Mouse (Mus musculus): ENCODE measurements at regions not wholly inside any gene's neighbourhood (a gene's known extent, or its start where the extent isn't known, plus 50 kb on each side); places are given as distances from the start of the nearest gene placed in this dataset.
A peak's percentile ranks its signal among the peaks of the same experiment; 100 is the strongest.
"Not testable (repeated sequence)": the region's sequence is repeated elsewhere in the genome, so short reads cannot be mapped to it uniquely, and the experiment has no call there.

- Histone ChIP-seq H3K36me3 (ENCODE audit: insufficient read depth, low read length) (no peaks in the 10 kb centered on the region), H3K27me3 (ENCODE audit: insufficient read depth, low read length) (no peaks in the 10 kb centered on the region), H3K9ac (ENCODE audit: low read depth, low read length) (no peak overlapping the region), H3K4me2 (ENCODE audit: low read length) (no peak overlapping the region), H3K27ac (no peak overlapping the region), H3K4me3 (replicated peaks; ENCODE audit: low read depth, low read length) (no peak overlapping the region), H3K4me1 (replicated peaks; ENCODE audit: insufficient read depth, low read length) (no peaks in the 10 kb centered on the region), H3K9me3 (replicated peaks; ENCODE audit: low read length) (no peaks in the 10 kb centered on the region)
- DNase-seq (ENCODE audit: low spot score) (no peak), ATAC-seq (replicated peaks; ENCODE audit: low FRiP score, low read depth) (no peak)
- WGBS, result 81% methylated on average over 2 of the region's 2 CpGs
- TF ChIP-seq CTCF (IDR thresholded peaks at IDR 0.05; ENCODE audit: low read depth), result no peak
Observed at GRCm38 (mm10) chr13:52249492-52249891, 281.6 kb downstream of the Diras2 start.

- Histone ChIP-seq H3K36me3 (ENCODE audit: insufficient read depth, low read length) (no peaks in the 10 kb centered on the region), H3K9me3 (replicated peaks; ENCODE audit: low read length) (no peaks in the 10 kb centered on the region), H3K4me2 (ENCODE audit: low read length) (no peak overlapping the region), H3K4me3 (replicated peaks; ENCODE audit: low read depth, low read length) (no peak overlapping the region), H3K4me1 (replicated peaks; ENCODE audit: insufficient read depth, low read length) (no peaks in the 10 kb centered on the region), H3K27ac (no peak overlapping the region), H3K9ac (ENCODE audit: low read depth, low read length) (no peak overlapping the region), H3K27me3 (ENCODE audit: insufficient read depth, low read length) (no peaks in the 10 kb centered on the region)
- DNase-seq (ENCODE audit: low spot score), result no peak
- WGBS, result 42% methylated on average over 4 of the region's 4 CpGs
- TF ChIP-seq CTCF (IDR thresholded peaks at IDR 0.05; ENCODE audit: low read depth), result peak; percentile 43; the same call in 1 of the 2 replicates
- no peak for ATAC-seq (replicated peaks; ENCODE audit: low FRiP score, low read depth)
Observed at GRCm38 (mm10) chr13:52250371-52250770, 280.7 kb downstream of the Diras2 start.

- WGBS, result 44% methylated on average over 4 of the region's 4 CpGs
- ATAC-seq (replicated peaks; ENCODE audit: low FRiP score, low read depth) (no peak), DNase-seq (ENCODE audit: low spot score) (no peak)
- no peaks in the 10 kb centered on the region for H3K27me3 ChIP-seq (ENCODE audit: insufficient read depth, low read length)
- no peaks in the 10 kb centered on the region for H3K36me3 ChIP-seq (ENCODE audit: insufficient read depth, low read length)
- H3K4me1 ChIP-seq (replicated peaks; ENCODE audit: insufficient read depth, low read length), result no peaks in the 10 kb centered on the region
- no peak overlapping the region for H3K9ac ChIP-seq (ENCODE audit: low read depth, low read length)
- H3K27ac ChIP-seq, result no peak overlapping the region
- no peak overlapping the region for H3K4me2 ChIP-seq (ENCODE audit: low read length)
- no peak overlapping the region for H3K4me3 ChIP-seq (replicated peaks; ENCODE audit: low read depth, low read length)
- H3K9me3 ChIP-seq (replicated peaks; ENCODE audit: low read length), result no peaks in the 10 kb centered on the region
- no peak for TF ChIP-seq CTCF (IDR thresholded peaks at IDR 0.05; ENCODE audit: low read depth)
Observed at GRCm38 (mm10) chr13:52252303-52252702, 278.8 kb downstream of the Diras2 start.

GRCm38 (mm10) chr13:52252726-52253125 lies 278.4 kb downstream of the Diras2 start:
- not testable (repeated sequence) for DNase-seq (ENCODE audit: low spot score); H3K36me3 ChIP-seq (ENCODE audit: insufficient read depth, low read length); H3K9me3 ChIP-seq (replicated peaks; ENCODE audit: low read length); ATAC-seq (replicated peaks; ENCODE audit: low FRiP score, low read depth); H3K9ac ChIP-seq (ENCODE audit: low read depth, low read length); H3K4me3 ChIP-seq (replicated peaks; ENCODE audit: low read depth, low read length); H3K27ac ChIP-seq; H3K4me1 ChIP-seq (replicated peaks; ENCODE audit: insufficient read depth, low read length); H3K4me2 ChIP-seq (ENCODE audit: low read length); H3K27me3 ChIP-seq (ENCODE audit: insufficient read depth, low read length)
- 33% methylated on average over 6 of the region's 6 CpGs for WGBS

- H3K9ac ChIP-seq (ENCODE audit: low read depth, low read length), result no peak overlapping the region
- no peaks in the 10 kb centered on the region for H3K4me1 ChIP-seq (replicated peaks; ENCODE audit: insufficient read depth, low read length)
- 32% methylated on average over 8 of the region's 8 CpGs for WGBS
- TF ChIP-seq CTCF (IDR thresholded peaks at IDR 0.05; ENCODE audit: low read depth), result peak; percentile 90
- H3K36me3 ChIP-seq (ENCODE audit: insufficient read depth, low read length), result no peaks in the 10 kb centered on the region
- no peak overlapping the region for H3K27ac ChIP-seq
- H3K27me3 ChIP-seq (ENCODE audit: insufficient read depth, low read length), result no peaks in the 10 kb centered on the region
- DNase-seq (ENCODE audit: low spot score) (peak; percentile 73), ATAC-seq (replicated peaks; ENCODE audit: low FRiP score, low read depth) (peak; percentile 65; the same call in 1 of the 2 replicates)
- H3K4me3 ChIP-seq (replicated peaks; ENCODE audit: low read depth, low read length), result no peak overlapping the region
- H3K9me3 ChIP-seq (replicated peaks; ENCODE audit: low read length), result no peaks in the 10 kb centered on the region
- no peak overlapping the region for H3K4me2 ChIP-seq (ENCODE audit: low read length)
Observed at GRCm38 (mm10) chr13:52253138-52253537, 277.9 kb downstream of the Diras2 start.

- Histone ChIP-seq H3K4me1 (replicated peaks; ENCODE audit: insufficient read depth, low read length) (no peaks in the 10 kb centered on the region), H3K27ac (no peak overlapping the region), H3K9me3 (replicated peaks; ENCODE audit: low read length) (no peaks in the 10 kb centered on the region), H3K27me3 (ENCODE audit: insufficient read depth, low read length) (no peaks in the 10 kb centered on the region), H3K4me3 (replicated peaks; ENCODE audit: low read depth, low read length) (no peak overlapping the region), H3K4me2 (ENCODE audit: low read length) (no peak overlapping the region), H3K36me3 (ENCODE audit: insufficient read depth, low read length) (no peaks in the 10 kb centered on the region), H3K9ac (ENCODE audit: low read depth, low read length) (no peak overlapping the region)
- 10% methylated on average over 9 of the region's 9 CpGs for WGBS
- DNase-seq (ENCODE audit: low spot score), result peak; percentile 82
- no peak for ATAC-seq (replicated peaks; ENCODE audit: low FRiP score, low read depth)
- TF ChIP-seq CTCF (IDR thresholded peaks at IDR 0.05; ENCODE audit: low read depth), result peak; percentile 81
Observed at GRCm38 (mm10) chr13:52254185-52254584, 276.9 kb downstream of the Diras2 start.

DNA sequence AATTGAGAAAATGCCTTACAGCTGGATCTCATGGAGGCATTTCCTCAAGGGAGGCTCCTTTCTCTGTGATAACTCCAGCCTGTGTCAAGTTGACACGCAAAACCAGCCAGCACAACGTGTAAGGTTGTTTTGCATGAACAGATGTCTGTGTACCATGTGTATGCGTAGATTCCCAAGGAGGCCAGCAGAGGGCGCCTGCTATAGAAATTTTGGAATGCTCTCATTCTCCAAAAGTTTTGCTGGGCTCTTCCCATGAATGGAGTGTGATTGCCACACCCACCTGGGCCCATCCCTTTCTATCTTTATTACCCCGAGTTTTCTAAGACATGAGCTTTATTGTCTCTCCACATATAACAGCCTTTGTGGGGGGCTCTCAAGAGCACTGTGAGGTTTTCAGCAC lies 275.4 kb downstream of the Diras2 start:
- H3K4me3 ChIP-seq (replicated peaks; ENCODE audit: low read depth, low read length), result no peak overlapping the region
- no peaks in the 10 kb centered on the region for H3K27me3 ChIP-seq (ENCODE audit: insufficient read depth, low read length)
- no peak for ATAC-seq (replicated peaks; ENCODE audit: low FRiP score, low read depth)
- no peaks in the 10 kb centered on the region for H3K9me3 ChIP-seq (replicated peaks; ENCODE audit: low read length)
- no peak overlapping the region for H3K4me2 ChIP-seq (ENCODE audit: low read length)
- no peak overlapping the region for H3K27ac ChIP-seq
- no peak for DNase-seq (ENCODE audit: low spot score)
- no peaks in the 10 kb centered on the region for H3K36me3 ChIP-seq (ENCODE audit: insufficient read depth, low read length)
- H3K9ac ChIP-seq (ENCODE audit: low read depth, low read length), result no peak overlapping the region
- peak; percentile 52 for TF ChIP-seq CTCF (IDR thresholded peaks at IDR 0.05; ENCODE audit: low read depth)
- H3K4me1 ChIP-seq (replicated peaks; ENCODE audit: insufficient read depth, low read length), result no peaks in the 10 kb centered on the region
- WGBS, result 74% methylated on average over 5 of the region's 5 CpGs
